Mouse (Mus musculus) MEL (cell line): Measurements from ENCODE around the gene Hid1. TPM values are rescaled to one million over a fixed set of nuclear protein-coding genes. Genes with fewer than 3 reads are reported as not detected.

Source experiments
- DNase-seq: peaks from one replicate; pipeline ENCODE4 v3.0.0; 2011; ENCODE audit warnings: low read depth, low spot score
- H3K27ac ChIP-seq: 2 replicates; pipeline ENCODE4 v1.5.1; 2012; ENCODE audit warnings: low read depth, mild to moderate bottlenecking, control low read depth, low read length, moderate library complexity; ENCODE audit not compliant: control insufficient read depth
- H3K27me3 ChIP-seq, 2 experiments: fragments of 150-350 bp in 1 of 2; sonication (generic) in 1 of 2; 2 replicates each; pipeline ENCODE4 v1.6.1; 2012; ENCODE audit warnings: low read length in 2 of 2, mild to moderate bottlenecking in 2 of 2, improper control_type of control experiment in 1 of 2, moderate library complexity in 1 of 2; ENCODE audit not compliant: insufficient read depth in 2 of 2, control insufficient read depth in 1 of 2
- H3K36me3 ChIP-seq, 2 experiments: 2 replicates each; pipeline ENCODE4 v1.6.1; 2012 to 2014; ENCODE audit warnings: low read length in 2 of 2, improper control_type of control experiment in 1 of 2, inconsistent platforms in 1 of 2, mild to moderate bottlenecking in 1 of 2; ENCODE audit not compliant: insufficient read depth in 2 of 2, control insufficient read depth in 1 of 2
- H3K4me1 ChIP-seq, 2 experiments: fragments of 150-350 bp in 1 of 2; sonication (generic) in 1 of 2; 2 replicates each; pipeline ENCODE4 v1.6.1; 2012; ENCODE audit warnings: low read length in 2 of 2, improper control_type of control experiment in 1 of 2, mild to moderate bottlenecking in 1 of 2; ENCODE audit not compliant: insufficient read depth in 2 of 2, control insufficient read depth in 1 of 2
- H3K4me3 ChIP-seq, 2 experiments: fragments of 150-350 bp in 1 of 2; sonication (generic) in 1 of 2; 2 replicates each; pipeline ENCODE4 v1.5.1; 2012; ENCODE audit warnings: low read depth in 2 of 2, low read length in 2 of 2, mild to moderate bottlenecking in 2 of 2, moderate library complexity in 2 of 2, control low read depth in 1 of 2, improper control_type of control experiment in 1 of 2; ENCODE audit not compliant: control insufficient read depth in 1 of 2, insufficient read depth in 1 of 2
- H3K79me2 ChIP-seq: 2 replicates; pipeline ENCODE4 v1.6.1; 2012; ENCODE audit warnings: mild to moderate bottlenecking, low read length, moderate library complexity; ENCODE audit not compliant: control insufficient read depth, poor library complexity, insufficient read depth
- H3K9ac ChIP-seq: 2 replicates; pipeline ENCODE4 v1.6.1; 2012; ENCODE audit warnings: low read depth, mild to moderate bottlenecking, control low read depth, low read length, moderate library complexity; ENCODE audit not compliant: control insufficient read depth, poor library complexity, severe bottlenecking
- H3K9me3 ChIP-seq: fragments of 150-350 bp; sonication (generic); replicated peaks from 2 replicates; pipeline ENCODE4 v1.6.1; 2012; ENCODE audit warnings: mild to moderate bottlenecking, low read length, improper control_type of control experiment, moderate library complexity; ENCODE audit not compliant: insufficient read depth
- BHLHE40 ChIP-seq: IDR thresholded peaks from 2 replicates; pipeline ENCODE4 v1.6.1; 2012; ENCODE audit warnings: low read depth, mild to moderate bottlenecking, inconsistent platforms, low read length, improper control_type of control experiment, borderline replicate concordance
- ELF1 ChIP-seq: IDR thresholded peaks from 2 replicates; pipeline ENCODE4 v1.6.1; 2014; ENCODE audit warnings: low read depth, mild to moderate bottlenecking, inconsistent platforms, low read length, improper control_type of control experiment, moderate library complexity
- EP300 ChIP-seq, 2 experiments: IDR thresholded peaks; 2 replicates each; pipeline ENCODE4 v1.6.1; 2011; ENCODE audit warnings: improper control_type of control experiment in 2 of 2, low read length in 2 of 2, low read depth in 1 of 2, mild to moderate bottlenecking in 1 of 2
- ETS1 ChIP-seq: IDR thresholded peaks from 2 replicates; pipeline ENCODE4 v1.6.1; 2012; ENCODE audit warnings: low read depth, mild to moderate bottlenecking, inconsistent platforms, low read length, improper control_type of control experiment, moderate library complexity
- GATA1 ChIP-seq: IDR thresholded peaks from 2 replicates; pipeline ENCODE4 v1.6.1; 2011; ENCODE audit warnings: low read depth, low read length, improper control_type of control experiment
- HCFC1 ChIP-seq: IDR thresholded peaks from 2 replicates; pipeline ENCODE4 v1.6.1; 2012; ENCODE audit warnings: low read depth, mild to moderate bottlenecking, inconsistent platforms, low read length, improper control_type of control experiment, moderate library complexity
- KAT2A ChIP-seq: conservative IDR thresholded peaks from 2 replicates; pipeline ENCODE4 v1.6.1; 2012; ENCODE audit warnings: low read depth, low read length, improper control_type of control experiment, inconsistent platforms
- MAX ChIP-seq: IDR thresholded peaks from 2 replicates; pipeline ENCODE4 v1.6.1; 2011; ENCODE audit warnings: low read length, improper control_type of control experiment
- MXI1 ChIP-seq: IDR thresholded peaks from 2 replicates; pipeline ENCODE4 v1.6.1; 2011; ENCODE audit warnings: mild to moderate bottlenecking, low read depth, low read length, improper control_type of control experiment
- MYB ChIP-seq: IDR thresholded peaks from 2 replicates; pipeline ENCODE4 v1.6.1; 2011; ENCODE audit warnings: mild to moderate bottlenecking, low read depth, low read length, improper control_type of control experiment
- MYC ChIP-seq: IDR thresholded peaks from 2 replicates; pipeline ENCODE4 v1.6.1; 2011; ENCODE audit warnings: low read depth, mild to moderate bottlenecking, low read length, improper control_type of control experiment, moderate library complexity
- POLR2AphosphoS2 ChIP-seq: IDR thresholded peaks from 2 replicates; pipeline ENCODE4 v1.6.1; 2011; ENCODE audit warnings: low read length, improper control_type of control experiment
- POLR2AphosphoS5 ChIP-seq: IDR thresholded peaks from 2 replicates; pipeline ENCODE4 v1.6.1; 2012; ENCODE audit warnings: low read depth, borderline replicate concordance, mild to moderate bottlenecking, inconsistent platforms, low read length, moderate library complexity, mixed read lengths
- RAD21 ChIP-seq: IDR thresholded peaks from 2 replicates; pipeline ENCODE4 v1.6.1; 2011; ENCODE audit warnings: mild to moderate bottlenecking, low read depth, low read length, improper control_type of control experiment
- RCOR1 ChIP-seq: IDR thresholded peaks from 2 replicates; pipeline ENCODE4 v1.6.1; 2012; ENCODE audit warnings: low read depth, mild to moderate bottlenecking, inconsistent platforms, low read length, improper control_type of control experiment
- SIN3A ChIP-seq: IDR thresholded peaks from 2 replicates; pipeline ENCODE4 v1.6.1; 2012; ENCODE audit warnings: low read length, improper control_type of control experiment, inconsistent platforms
- SMC3 ChIP-seq: IDR thresholded peaks from 2 replicates; pipeline ENCODE4 v1.6.1; 2011; ENCODE audit warnings: low read depth, low read length, improper control_type of control experiment
- TAL1 ChIP-seq: IDR thresholded peaks from 2 replicates; pipeline ENCODE4 v1.6.1; 2012; ENCODE audit warnings: mild to moderate bottlenecking, inconsistent platforms, low read length, moderate library complexity, mixed read lengths
- TBP ChIP-seq: IDR thresholded peaks from 2 replicates; pipeline ENCODE4 v1.8.0; 2011; ENCODE audit warnings: low read depth, low read length, improper control_type of control experiment
- TCF12 ChIP-seq: IDR thresholded peaks from 2 replicates; pipeline ENCODE4 v1.6.1; 2014; ENCODE audit warnings: low read depth, mild to moderate bottlenecking, inconsistent platforms, low read length, improper control_type of control experiment, moderate library complexity
- UBTF ChIP-seq: IDR thresholded peaks from 2 replicates; pipeline ENCODE4 v1.6.1; 2012; ENCODE audit warnings: low read depth, mild to moderate bottlenecking, inconsistent platforms, low read length, improper control_type of control experiment, moderate library complexity, borderline replicate concordance; ENCODE audit not compliant: insufficient read depth
- ZKSCAN1 ChIP-seq: IDR thresholded peaks from 2 replicates; pipeline ENCODE4 v1.6.1; 2012; ENCODE audit warnings: low read depth, mild to moderate bottlenecking, inconsistent platforms, low read length, improper control_type of control experiment, moderate library complexity
- ZNF384 ChIP-seq: IDR thresholded peaks from 2 replicates; pipeline ENCODE4 v1.6.1; 2012; ENCODE audit warnings: low read depth, mild to moderate bottlenecking, inconsistent platforms, low read length, improper control_type of control experiment
- polyA plus RNA-seq, 2 experiments: library from polyadenylated mRNA; stranded (reverse) in 1 of 2; unstranded in 1 of 2; fragments of >175 nt in 1 of 2; fragments of >200 nt in 1 of 2; gene quantifications; 2 replicates each; pipeline versions ENCODE4 v1.2.1 to v1.2.4; 2012; ENCODE audit warnings: low replicate concordance in 2 of 2, low read depth in 1 of 2; ENCODE audit not compliant: insufficient read length in 2 of 2, insufficient read depth in 1 of 2, missing spikeins in 1 of 2
- total RNA-seq: library from RNA; depleted of rRNA; stranded (reverse); fragments of 300-350 nt; gene quantifications from 2 replicates; pipeline ENCODE4 v1.2.3, GENCODE M21; 2012

Hid1 gene
- total and polyA plus RNA-seq, 3 experiments: 1.1 to 3.0 TPM; not detected in 1

DNA sequence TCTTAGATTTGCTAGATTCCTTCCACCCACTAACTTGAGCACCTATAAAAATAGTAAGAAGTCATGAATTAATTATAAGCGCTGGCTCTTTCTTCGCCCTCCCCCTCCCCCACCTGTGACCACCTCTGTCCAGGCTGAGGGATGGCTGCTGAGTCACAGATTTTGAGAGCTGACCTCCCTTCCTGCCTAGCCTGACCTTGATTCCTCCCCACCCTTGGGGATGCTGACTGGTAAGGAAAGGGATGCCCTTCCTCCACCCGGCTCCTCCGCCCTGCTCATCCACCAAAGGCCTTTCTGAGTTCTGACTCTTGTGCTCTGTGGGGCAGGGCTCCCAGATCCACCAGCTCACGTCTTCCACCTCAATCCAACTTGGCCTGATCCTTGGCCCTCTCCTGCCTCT is 17.0 kb upstream of the Hid1 start:
- no peak overlapping the region for H3K27ac ChIP-seq
- TF ChIP-seq EP300 (IDR thresholded peaks at IDR 0.05; ENCODE audit: low read depth in 1 of 2, low read length in 2 of 2): no peak
- no peak for TF ChIP-seq RAD21
- TF ChIP-seq MAX: no peak
- TF ChIP-seq, all 39 proteins: peak for 0
- Histone ChIP-seq H3K9me3 (no peaks in the 10 kb centered on the region), H3K4me1 (peaks cover 8 to 22% of the 10 kb centered on the region in 2 experiments; a peak in 3 of 4 replicates), H3K27me3 (no peaks in the 10 kb centered on the region), H3K36me3 (peaks cover 0 to 9% of the 10 kb centered on the region in 2 experiments; a peak in 2 of 4 replicates), H3K9ac (no peak overlapping the region), H3K4me3 (no peak overlapping the region), H3K79me2 (peaks cover 4% of the 10 kb centered on the region; the same call in 1 of the 2 replicates)
- no peak for DNase-seq

DNA sequence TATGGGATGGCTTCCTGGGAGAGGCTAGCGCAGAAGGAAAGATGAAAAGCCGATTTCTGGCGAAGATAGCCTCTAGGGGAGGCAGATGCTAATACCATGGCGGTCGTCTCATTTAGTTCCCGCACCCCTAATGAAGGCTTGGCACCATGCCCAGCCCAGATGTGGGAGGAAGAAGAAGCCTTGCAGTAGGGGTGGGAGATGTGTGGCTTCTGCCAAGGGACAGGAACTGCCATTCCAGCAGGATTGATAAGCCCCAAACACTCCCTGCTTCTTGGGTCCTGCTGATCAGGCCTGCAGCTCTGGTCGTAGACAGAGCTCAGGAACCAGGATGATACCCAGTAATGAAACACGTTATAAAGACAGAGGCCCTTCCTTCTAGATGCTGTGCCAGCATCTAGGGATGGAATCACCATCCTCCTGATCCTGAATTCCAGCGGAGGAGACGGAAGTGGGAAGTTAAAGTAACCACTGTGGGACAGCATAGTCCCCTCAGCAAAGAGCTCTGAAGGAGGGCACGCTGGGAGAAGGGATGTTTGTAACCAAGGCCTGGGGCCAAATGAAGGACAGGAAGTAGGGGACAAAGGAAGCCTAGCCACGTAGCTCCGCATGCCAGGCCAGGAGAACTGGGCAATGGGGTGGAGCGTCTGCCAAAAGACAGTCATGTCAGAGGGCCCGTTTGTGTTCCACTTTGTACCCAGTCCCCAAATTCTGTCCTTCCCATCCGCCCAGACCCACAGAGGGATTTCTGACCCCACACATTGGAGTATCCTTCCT is 16.3 kb upstream of the Hid1 start:
- peak overlapping the region; percentile 28 for H3K9ac ChIP-seq
- TF ChIP-seq KAT2A (0 out of 2 replicates have a peak, but pooled peaks have one; percentile 15), ELF1 (peak; percentile 55; the same call in 1 of the 2 replicates), BHLHE40 (no peak), SMC3 (no peak), TBP (0 out of 2 replicates have a peak, but pooled peaks have one; percentile 54), MAX (peak; percentile 47), HCFC1 (0 out of 2 replicates have a peak, but pooled peaks have one; percentile 34), MXI1 (peak; percentile 30; the same call in 1 of the 2 replicates), POLR2AphosphoS2 (no peak), TAL1 (no peak), ZKSCAN1 (no peak), POLR2AphosphoS5 (no peak), GATA1 (peak; percentile 72), ETS1 (peak; percentile 73), EP300 (IDR thresholded peaks at IDR 0.05; ENCODE audit: low read depth in 1 of 2, low read length in 2 of 2) (peak; percentile 64 to 72), TCF12 (peak; percentile 61), MYB (0 out of 2 replicates have a peak, but pooled peaks have one; percentile 6), UBTF (no peak), RCOR1 (peak; percentile 59), MYC (peak; percentile 23; the same call in 1 of the 2 replicates), SIN3A (peak; percentile 70; the same call in 1 of the 2 replicates), ZNF384 (no peak)
- TF ChIP-seq, all 39 proteins: peak for 14
- no peaks in the 10 kb centered on the region for H3K9me3 ChIP-seq
- peak overlapping the region; percentile 6; the same call in 1 of the 2 replicates for H3K27ac ChIP-seq
- peaks cover 0 to 9% of the 10 kb centered on the region in 2 experiments; a peak in 2 of 4 replicates for H3K36me3 ChIP-seq
- no peaks in the 10 kb centered on the region for H3K27me3 ChIP-seq
- peaks cover 4% of the 10 kb centered on the region; the same call in 1 of the 2 replicates for H3K79me2 ChIP-seq
- peaks cover 8 to 22% of the 10 kb centered on the region in 2 experiments; a peak in 3 of 4 replicates for H3K4me1 ChIP-seq
- peak overlapping the region in 1 of 2 experiments; percentile 4; a peak in 2 of 4 replicates for H3K4me3 ChIP-seq
- DNase-seq: peak; percentile 93
